Mouse (Mus musculus): ENCODE data around the gene Ints13. TPM values are rescaled to one million over a fixed set of nuclear protein-coding genes. Genes with fewer than 3 reads are reported as not detected.
A peak's percentile ranks its signal among the peaks of the same experiment; 100 is the strongest.
"Not testable (repeated sequence)": the region's sequence is repeated elsewhere in the genome, so short reads cannot be mapped to it uniquely, and the experiment has no call there.

Ints13 gene
- polyA plus RNA-seq, 1 experiment = 10.2 TPM

DNA sequence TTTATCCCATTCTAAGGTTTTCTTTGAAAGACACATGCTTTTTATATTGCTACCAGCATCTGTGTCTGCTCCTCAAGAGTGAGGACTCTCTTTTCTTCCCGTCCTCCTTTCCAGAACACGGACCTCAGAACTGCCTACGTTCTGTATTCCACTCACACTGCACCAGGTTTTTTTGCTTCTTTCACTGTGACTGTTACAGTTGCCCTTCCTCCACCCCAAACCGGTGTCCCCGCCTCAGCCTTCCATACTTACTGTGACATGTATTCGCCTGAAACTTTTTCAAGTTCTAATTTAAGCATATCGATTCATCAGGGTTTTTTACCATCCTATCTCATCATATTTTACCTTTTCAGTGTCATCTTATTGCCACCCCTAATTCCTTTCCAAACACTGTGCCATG lies 951 bp upstream of the Ints13 start:
- TF ChIP-seq CTCF (IDR thresholded peaks at IDR 0.05; ENCODE audit: extremely low read depth, insufficient read depth, insufficient read length, insufficient replicate concordance) (no peak), POLR2A (IDR thresholded peaks at IDR 0.05; ENCODE audit: low read depth, low read length) (no peak)
- peak overlapping the region; percentile 98 for H3K4me3 ChIP-seq (ENCODE audit: extremely low read depth, insufficient read depth, insufficient read length)
- no peak for DNase-seq (ENCODE audit: low read depth in 1 of 2, low spot score in 2 of 2)
- WGBS = 2% methylated on average over 7 of the region's 7 CpGs
- H3K27ac ChIP-seq (ENCODE audit: insufficient read depth, low read length) = peak overlapping the region; percentile 98
- no peaks in the 10 kb centered on the region; the same call in none of the 2 replicates for H3K4me1 ChIP-seq (ENCODE audit: control insufficient read depth, insufficient read depth, insufficient read length)
- peaks cover 3% of the 10 kb centered on the region for H3K36me3 ChIP-seq (ENCODE audit: control insufficient read depth, insufficient read depth, low read length)
- H3K27me3 ChIP-seq (ENCODE audit: control insufficient read depth, insufficient read depth, low read length) = no peaks in the 10 kb centered on the region

- Histone ChIP-seq H3K27me3 (ENCODE audit: control insufficient read depth, insufficient read depth, low read length) (no peaks in the 10 kb centered on the region), H3K27ac (ENCODE audit: insufficient read depth, low read length) (peak overlapping the region; percentile 98), H3K36me3 (ENCODE audit: control insufficient read depth, insufficient read depth, low read length) (peaks cover 3% of the 10 kb centered on the region), H3K4me1 (ENCODE audit: control insufficient read depth, insufficient read depth, insufficient read length) (no peaks in the 10 kb centered on the region; the same call in none of the 2 replicates), H3K4me3 (ENCODE audit: extremely low read depth, insufficient read depth, insufficient read length) (peak overlapping the region; percentile 98)
- WGBS = 1% methylated on average over 22 of the region's 22 CpGs
- peak in 1 of 2 experiments; percentile 70 for DNase-seq (ENCODE audit: low read depth in 1 of 2, low spot score in 2 of 2)
- TF ChIP-seq POLR2A (IDR thresholded peaks at IDR 0.05; ENCODE audit: low read depth, low read length) (no peak), CTCF (IDR thresholded peaks at IDR 0.05; ENCODE audit: extremely low read depth, insufficient read depth, insufficient read length, insufficient replicate concordance) (no peak)
These were observed 486 bp upstream of the Ints13 start for GRCm38 (mm10) chr6:146578111-146578531.

- Histone ChIP-seq H3K27me3 (ENCODE audit: control insufficient read depth, insufficient read depth, low read length) (no peaks in the 10 kb centered on the region), H3K4me1 (ENCODE audit: control insufficient read depth, insufficient read depth, insufficient read length) (no peaks in the 10 kb centered on the region; the same call in none of the 2 replicates), H3K4me3 (ENCODE audit: extremely low read depth, insufficient read depth, insufficient read length) (peak within 1 kb of the TSS; percentile 98), H3K27ac (ENCODE audit: insufficient read depth, low read length) (peak within 1 kb of the TSS; percentile 98), H3K36me3 (ENCODE audit: control insufficient read depth, insufficient read depth, low read length) (peaks cover 3% of the 10 kb centered on the region)
- no peak for DNase-seq (ENCODE audit: low read depth in 1 of 2, low spot score in 2 of 2)
- WGBS = 0% methylated on average over 13 of the region's 13 CpGs
- TF ChIP-seq POLR2A (IDR thresholded peaks at IDR 0.05; ENCODE audit: low read depth, low read length) = no peak
- TF ChIP-seq CTCF (IDR thresholded peaks at IDR 0.05; ENCODE audit: extremely low read depth, insufficient read depth, insufficient read length, insufficient replicate concordance) = no peak
These were observed 732 bp downstream of the Ints13 start, which contains the start of gene Fgfr1op2 for GRCm38 (mm10) chr6:146576903-146577302. TSS of gene Fgfr1op2 (plus strand) at chr6:146577203.

GRCm38 (mm10) chr6:146572073-146572472 lies 5.6 kb downstream of the Ints13 start:
- H3K36me3 ChIP-seq (ENCODE audit: control insufficient read depth, insufficient read depth, low read length) = peaks cover 7% of the 10 kb centered on the region
- DNase-seq (ENCODE audit: low read depth in 1 of 2, low spot score in 2 of 2) = no peak
- H3K4me1 ChIP-seq (ENCODE audit: control insufficient read depth, insufficient read depth, insufficient read length) = no peaks in the 10 kb centered on the region; the same call in none of the 2 replicates
- H3K27me3 ChIP-seq (ENCODE audit: control insufficient read depth, insufficient read depth, low read length) = no peaks in the 10 kb centered on the region
- H3K27ac ChIP-seq (ENCODE audit: insufficient read depth, low read length) = no peak overlapping the region
- H3K4me3 ChIP-seq (ENCODE audit: extremely low read depth, insufficient read depth, insufficient read length) = no peak overlapping the region
- TF ChIP-seq POLR2A (IDR thresholded peaks at IDR 0.05; ENCODE audit: low read depth, low read length) (no peak), CTCF (IDR thresholded peaks at IDR 0.05; ENCODE audit: extremely low read depth, insufficient read depth, insufficient read length, insufficient replicate concordance) (no peak)

- H3K4me3 ChIP-seq (ENCODE audit: extremely low read depth, insufficient read depth, insufficient read length) = not testable (repeated sequence)
These were observed 15.2 kb downstream of the Ints13 start for GRCm38 (mm10) chr6:146562461-146562860.

GRCm38 (mm10) chr6:146551326-146551725 lies 26.3 kb downstream of the Ints13 start:
- no peak for DNase-seq (ENCODE audit: low read depth in 1 of 2, low spot score in 2 of 2)
- no peak overlapping the region for H3K27ac ChIP-seq (ENCODE audit: insufficient read depth, low read length)
- TF ChIP-seq POLR2A (IDR thresholded peaks at IDR 0.05; ENCODE audit: low read depth, low read length) = no peak
- no peak for TF ChIP-seq CTCF (IDR thresholded peaks at IDR 0.05; ENCODE audit: extremely low read depth, insufficient read depth, insufficient read length, insufficient replicate concordance)
- H3K27me3 ChIP-seq (ENCODE audit: control insufficient read depth, insufficient read depth, low read length) = no peaks in the 10 kb centered on the region
- H3K4me1 ChIP-seq (ENCODE audit: control insufficient read depth, insufficient read depth, insufficient read length) = no peaks in the 10 kb centered on the region
- peaks cover 37% of the 10 kb centered on the region for H3K36me3 ChIP-seq (ENCODE audit: control insufficient read depth, insufficient read depth, low read length)
- H3K4me3 ChIP-seq (ENCODE audit: extremely low read depth, insufficient read depth, insufficient read length) = no peak overlapping the region

More at GRCm38 (mm10) chr6:146562461-146562860, 15.2 kb downstream of the Ints13 start:
- H3K4me1 ChIP-seq (ENCODE audit: control insufficient read depth, insufficient read depth, insufficient read length); H3K27me3 ChIP-seq (ENCODE audit: control insufficient read depth, insufficient read depth, low read length); H3K27ac ChIP-seq (ENCODE audit: insufficient read depth, low read length); DNase-seq (ENCODE audit: low read depth in 1 of 2, low spot score in 2 of 2): not testable (repeated sequence)
- H3K36me3 ChIP-seq (ENCODE audit: control insufficient read depth, insufficient read depth, low read length) = peaks cover 18% of the 10 kb centered on the region
- whole genome bisulfite sequencing = 92% methylated on average over 1 of the region's 1 CpGs

GRCm38 (mm10) chr6:146550421-146550820 lies 27.2 kb downstream of the Ints13 start:
- H3K36me3 ChIP-seq (ENCODE audit: control insufficient read depth, insufficient read depth, low read length) = peaks cover 33% of the 10 kb centered on the region
- TF ChIP-seq POLR2A (IDR thresholded peaks at IDR 0.05; ENCODE audit: low read depth, low read length) = no peak
- TF ChIP-seq CTCF (IDR thresholded peaks at IDR 0.05; ENCODE audit: extremely low read depth, insufficient read depth, insufficient read length, insufficient replicate concordance) = no peak
- H3K4me3 ChIP-seq (ENCODE audit: extremely low read depth, insufficient read depth, insufficient read length) = no peak overlapping the region
- DNase-seq (ENCODE audit: low read depth in 1 of 2, low spot score in 2 of 2) = no peak
- H3K4me1 ChIP-seq (ENCODE audit: control insufficient read depth, insufficient read depth, insufficient read length) = no peaks in the 10 kb centered on the region
- 82% methylated on average over 2 of the region's 2 CpGs for WGBS
- no peak overlapping the region for H3K27ac ChIP-seq (ENCODE audit: insufficient read depth, low read length)
- no peaks in the 10 kb centered on the region for H3K27me3 ChIP-seq (ENCODE audit: control insufficient read depth, insufficient read depth, low read length)
